8 mouse cellular contexts compared by ENCODE assay signal in the genomic region with DNA sequence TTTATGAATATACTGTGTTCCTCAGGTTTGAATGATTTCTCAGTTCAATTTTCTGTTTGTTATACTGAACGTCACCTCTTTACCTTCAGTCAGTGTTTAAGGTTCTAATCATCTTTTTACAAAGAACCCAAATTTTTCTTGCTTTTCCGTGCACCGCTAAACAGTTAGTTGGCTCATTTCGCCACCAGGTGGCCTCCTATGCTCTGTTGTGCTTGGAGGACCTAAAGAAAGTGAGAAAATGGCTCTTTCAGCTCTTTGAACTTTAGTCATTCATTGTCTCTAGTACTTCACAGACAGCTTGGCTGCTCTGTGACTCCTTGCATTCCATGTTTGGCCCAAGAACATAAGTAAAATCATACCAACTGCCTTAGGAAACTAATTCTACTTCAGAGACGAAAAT.
DNase-seq lines count a peak whose midpoint lies in the region; ATAC-seq and TF ChIP-seq lines count a peak whose summit lies in the region.

No protein-coding gene starts in this region.

- H3K4me2 ChIP-seq in CH12.LX (ENCODE audit: insufficient read depth, low read depth, poor library complexity, severe bottlenecking): no peak overlapping the region; the same call in 1 of the 2 replicates
- H3K4me2 ChIP-seq in liver, postnatal 0 days (ENCODE audit: low read depth, low read length): no peak overlapping the region

- TF ChIP-seq RAD21 in CH12.LX (IDR thresholded peaks at IDR 0.05; ENCODE audit: low read depth, low read length): peak; percentile 91

- no peaks in the 10 kb centered on the region for H3K9me3 ChIP-seq in CH12.LX (replicated peaks; ENCODE audit: low read length)
- H3K9me3 ChIP-seq in liver, postnatal 0 days (ENCODE audit: low read length): no peaks in the 10 kb centered on the region

- no peaks in the 10 kb centered on the region for H3K79me2 ChIP-seq in CH12.LX (replicated peaks; ENCODE audit: control insufficient read depth, extremely low read depth, insufficient read depth, poor library complexity, severe bottlenecking)

- no peak for TF ChIP-seq EP300 in CH12.LX (IDR thresholded peaks at IDR 0.05; ENCODE audit: low read length)
- TF ChIP-seq EP300 in liver, postnatal 0 days (IDR thresholded peaks at IDR 0.05; ENCODE audit: low read depth): no peak

- DNase-seq in cerebellum, postnatal 10 days: peak; percentile 77 to 81
- no peak for DNase-seq in cerebellum, adult 9-11 months
- peak; percentile 66 to 69 for DNase-seq in layer of hippocampus, postnatal 10 days (ENCODE audit: low spot score in 2 of 2)
- DNase-seq in layer of hippocampus, adult 9-11 months: no peak
- peak; percentile 65 for DNase-seq in CH12.LX (ENCODE audit: extremely low read depth)
- peak; percentile 87 for DNase-seq in embryo, embryonic 10.5 days (ENCODE audit: low spot score)
- peak; percentile 58 for DNase-seq in liver, postnatal 0 days
- DNase-seq in cerebellum, adult 9-10 months: no peak

- dilution Hi-C loops in CH12.LX (cut with MboI; ENCODE audit: extremely low pct_ligation_motif_present, extremely low pct_unique_long_range_greater_than_20kb, low sequenced_read_pairs): no loop called here

- no peak for ATAC-seq in liver, postnatal 0 days

- no peak overlapping the region for H3K9ac ChIP-seq in CH12.LX (ENCODE audit: insufficient read depth, low read depth)
- no peak overlapping the region for H3K9ac ChIP-seq in liver, postnatal 0 days (replicated peaks)

- WGBS in liver, postnatal 0 days (ENCODE audit: insufficient replicate concordance): 30% methylated on average over 5 of the region's 5 CpGs

- in situ Hi-C loops in CH12.LX (cut with MboI; ENCODE audit: low pct_ligation_motif_present, low pct_unique_long_range_greater_than_20kb, low sequenced_read_pairs): loop anchor here (10.0 kb wide), 1 partner anchor 182 kb away; no protein-coding TSS in a partner anchor

- H3K4me3 ChIP-seq in CH12.LX (replicated peaks in 1 of 3; ENCODE audit: low read depth in 2 of 3, low read length in 2 of 3, poor library complexity in 1 of 3): no peak overlapping the region
- no peak overlapping the region for H3K4me3 ChIP-seq in liver, postnatal 0 days (ENCODE audit: low read depth, low read length)

- no peak overlapping the region for H3K27ac ChIP-seq in CH12.LX (ENCODE audit: insufficient read depth, low read depth)
- H3K27ac ChIP-seq in liver, postnatal 0 days (ENCODE audit: low read depth): no peak overlapping the region

- H3K36me3 ChIP-seq in CH12.LX (replicated peaks in 1 of 2; ENCODE audit: control insufficient read depth in 1 of 2, insufficient read depth in 1 of 2, low read length in 1 of 2): no peaks in the 10 kb centered on the region
- H3K36me3 ChIP-seq in liver, postnatal 0 days (replicated peaks; ENCODE audit: insufficient read depth, low read length): no peaks in the 10 kb centered on the region

- peak; percentile 20 to 86; a peak in 2 of 4 replicates for TF ChIP-seq CTCF in CH12.LX (conservative IDR thresholded peaks at IDR 0.05 in 1 of 2, IDR thresholded peaks at IDR 0.05 in 1 of 2; ENCODE audit: low read depth in 2 of 2, low read length in 2 of 2)
- peak; percentile 70 for TF ChIP-seq CTCF in liver, postnatal 0 days (IDR thresholded peaks at IDR 0.05; ENCODE audit: low read depth)

- no peaks in the 10 kb centered on the region for H3K27me3 ChIP-seq in CH12.LX (replicated peaks)
- H3K27me3 ChIP-seq in liver, postnatal 0 days (ENCODE audit: insufficient read depth, low read length): no peaks in the 10 kb centered on the region

- H3K4me1 ChIP-seq in CH12.LX (ENCODE audit: control insufficient read depth in 1 of 2, insufficient read depth in 2 of 2): no peaks in the 10 kb centered on the region
- H3K4me1 ChIP-seq in liver, postnatal 0 days (ENCODE audit: insufficient read depth): no peaks in the 10 kb centered on the region

- TF ChIP-seq POLR2A in CH12.LX (IDR thresholded peaks at IDR 0.05; ENCODE audit: low read depth, low read length): no peak

TF ChIP-seq in CH12.LX, 34 proteins besides CTCF, POLR2A, EP300 and RAD21:
- TF ChIP-seq SMC3 (IDR thresholded peaks at IDR 0.05; ENCODE audit: low read depth, low read length): peak; percentile 95
- TF ChIP-seq MEF2A (IDR thresholded peaks at IDR 0.05; ENCODE audit: borderline replicate concordance, low read depth, low read length): no peak
- peak; percentile 77 for TF ChIP-seq ZC3H11A (IDR thresholded peaks at IDR 0.05; ENCODE audit: low read depth, low read length)
- TF ChIP-seq CHD1 (IDR thresholded peaks at IDR 0.05; ENCODE audit: low read depth, low read length): no peak
TF ChIP-seq in CH12.LX: peak in this region for 2.

Comparison
In these comparisons a context has a peak if more than half of its experiments do, and no peak if none do; other contexts are left out.
1. DNase-seq: peak in cerebellum, postnatal 10 days (2 of 2), layer of hippocampus, postnatal 10 days (2 of 2), CH12.LX (single experiment), embryo, embryonic 10.5 days (single experiment) and liver, postnatal 0 days (single experiment); none in cerebellum, adult 9-11 months (single experiment), layer of hippocampus, adult 9-11 months (single experiment) and cerebellum, adult 9-10 months (single experiment).